Mouse (Mus musculus) bone marrow, adult 2 months (tissue): ENCODE data around the gene Skp1a.
A peak's percentile ranks its signal among the peaks of the same experiment; 100 is the strongest.

Source experiments
- CTCF ChIP-seq: fragments of 200-500 bp; IDR thresholded peaks from 2 replicates; pipeline ENCODE4 v1.5.1; 2011; ENCODE audit warnings: low read length, control low read depth; ENCODE audit not compliant: control insufficient read depth, insufficient read depth
- POLR2A ChIP-seq: fragments of 200-500 bp; IDR thresholded peaks from 2 replicates; pipeline ENCODE4 v1.6.1; 2011; ENCODE audit warnings: low read depth, mild to moderate bottlenecking, control low read depth, low read length, borderline replicate concordance; ENCODE audit not compliant: control insufficient read depth

DNA sequence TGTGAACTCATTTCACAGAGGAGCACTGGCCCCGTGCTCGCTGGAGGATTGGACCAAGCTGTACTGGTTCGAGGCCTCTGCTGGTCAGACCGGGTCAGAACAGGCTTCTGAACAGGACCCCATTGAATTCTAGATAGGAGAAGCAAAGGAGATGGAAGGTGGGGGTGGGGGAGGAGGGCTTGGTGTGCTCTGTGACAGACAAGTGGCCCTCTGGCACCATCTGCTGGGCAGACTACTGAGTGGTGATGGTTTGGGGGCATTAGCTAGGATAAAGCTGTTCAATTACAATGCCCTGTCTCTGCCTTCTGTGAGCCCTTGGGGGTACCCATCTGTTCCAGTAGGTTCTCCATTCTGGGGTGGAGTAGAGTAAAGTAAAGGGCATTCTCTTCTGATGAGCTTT lies 11.5 kb upstream of the Skp1a start:
- TF ChIP-seq CTCF: peak; percentile 80
- TF ChIP-seq POLR2A: no peak
